Mouse (Mus musculus): ENCODE results near the gene Fbxl7.
A peak's percentile ranks its signal among the peaks of the same experiment; 100 is the strongest.

Fbxl7 gene

GRCm38 (mm10) chr15:26895251-26895711, at the start of gene Fbxl7:
Gene Fbxl7, minus strand, starts transcription at chr15:26895580.
- DNase-seq = peak; percentile 77

DNA sequence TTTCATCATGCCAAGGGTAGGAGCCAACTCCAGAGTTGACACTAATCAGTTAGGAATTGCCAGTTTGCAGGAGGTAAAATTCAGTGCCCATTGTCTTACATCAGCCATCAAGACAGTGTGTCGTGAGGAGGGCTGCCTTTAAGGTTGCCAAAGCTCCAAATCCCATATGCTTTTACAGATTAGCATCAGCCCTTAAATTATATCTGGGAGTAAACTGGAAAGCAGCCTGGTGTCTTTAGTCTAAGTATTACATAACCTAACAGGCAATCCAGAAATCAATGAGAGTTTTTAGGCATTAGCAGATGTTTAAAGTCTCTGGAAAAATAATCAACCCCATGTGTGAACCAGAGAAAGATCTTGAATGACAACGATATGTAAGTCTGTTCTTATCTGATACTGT, 26.6 kb upstream of the Fbxl7 start:
- DNase-seq = no peak

DNA sequence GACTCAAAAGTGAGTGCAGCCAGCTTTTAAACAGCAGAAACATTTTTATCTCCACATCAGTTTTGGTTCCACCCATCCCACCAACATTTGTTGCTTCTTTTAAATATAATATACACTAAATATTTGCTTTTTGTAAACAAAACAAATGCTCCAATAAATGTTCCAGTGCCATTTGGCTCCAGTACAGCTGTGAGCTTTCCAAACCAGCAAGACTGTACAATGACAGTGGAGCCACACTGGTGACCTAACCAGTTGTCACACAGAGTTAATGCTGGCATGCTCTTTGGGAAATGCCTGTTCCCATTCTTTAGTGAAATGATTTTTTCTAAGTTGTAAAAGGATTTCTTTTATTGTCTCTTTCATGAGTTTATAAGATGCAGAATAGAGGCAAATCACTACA, 18.0 kb upstream of the Fbxl7 start:
- DNase-seq = no peak

GRCm38 (mm10) chr15:26895761-26896160, 381 bp upstream of the Fbxl7 start:
- no peak for DNase-seq

- DNase-seq = peak; percentile 11
These were observed 565 bp downstream of the Fbxl7 start for GRCm38 (mm10) chr15:26894801-26895229.

DNA sequence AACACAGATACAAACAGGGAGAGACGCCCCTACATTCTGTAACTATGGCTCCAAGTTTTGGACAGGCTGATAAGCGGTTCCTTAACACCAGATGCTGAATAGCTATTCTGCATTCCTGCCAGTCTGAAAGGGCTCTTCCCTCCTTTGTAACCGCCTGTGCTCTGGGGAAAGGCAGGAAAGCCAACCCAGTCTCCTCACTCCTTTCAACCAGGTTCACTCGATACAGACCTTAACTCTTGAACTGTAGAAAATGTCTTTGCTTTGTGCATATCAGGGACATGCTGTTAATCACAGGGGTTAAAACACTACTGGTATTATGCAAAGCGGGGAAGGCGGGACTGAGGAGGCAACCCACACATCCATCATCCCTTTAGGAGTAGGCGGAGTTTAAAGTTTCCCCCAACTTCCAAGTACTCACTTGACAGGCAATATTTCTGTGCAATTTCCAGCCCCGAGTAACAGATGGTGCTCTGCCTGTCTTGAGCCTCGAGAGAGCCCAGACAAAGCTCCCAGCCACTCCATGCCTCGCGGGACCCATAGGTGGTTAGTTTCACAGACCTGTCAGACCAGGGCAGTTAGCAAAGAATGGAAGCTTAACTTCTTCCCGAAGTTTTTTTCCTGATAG, 1.2 kb downstream of the Fbxl7 start:
- DNase-seq = peak; percentile 33

- DNase-seq = no peak
These were observed 2.2 kb downstream of the Fbxl7 start for GRCm38 (mm10) chr15:26893136-26893535.

- no peak for DNase-seq
These were observed 5.4 kb downstream of the Fbxl7 start for GRCm38 (mm10) chr15:26889971-26890370.

DNA sequence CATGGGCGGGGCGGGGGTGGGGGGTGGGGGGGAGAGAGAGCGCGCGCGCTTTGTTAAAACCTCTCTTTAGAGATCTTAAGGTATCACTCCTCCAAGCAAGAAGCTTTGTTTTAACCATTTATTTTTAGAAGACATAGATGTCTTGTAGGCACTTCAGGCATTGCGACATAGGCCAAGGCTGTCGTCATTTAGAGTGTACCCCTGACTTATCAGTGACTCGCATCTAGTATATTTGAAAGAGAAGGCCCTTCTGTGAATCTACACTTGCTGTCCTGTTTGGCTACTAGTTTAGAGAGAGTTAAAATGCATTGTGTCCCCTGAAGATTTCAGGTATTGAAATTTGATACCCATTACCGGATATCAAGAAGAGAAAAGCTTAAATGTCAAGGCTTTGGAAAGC, 7.2 kb downstream of the Fbxl7 start:
- no peak for DNase-seq

GRCm38 (mm10) chr15:26885979-26886378, 9.4 kb downstream of the Fbxl7 start:
- no peak for DNase-seq

- DNase-seq = no peak
These were observed 15.0 kb downstream of the Fbxl7 start for GRCm38 (mm10) chr15:26880212-26880956.

GRCm38 (mm10) chr15:26875687-26876086, 19.7 kb downstream of the Fbxl7 start:
- DNase-seq = peak; percentile 56

- no peak for DNase-seq
These were observed 23.1 kb downstream of the Fbxl7 start for GRCm38 (mm10) chr15:26872234-26872633.

DNA sequence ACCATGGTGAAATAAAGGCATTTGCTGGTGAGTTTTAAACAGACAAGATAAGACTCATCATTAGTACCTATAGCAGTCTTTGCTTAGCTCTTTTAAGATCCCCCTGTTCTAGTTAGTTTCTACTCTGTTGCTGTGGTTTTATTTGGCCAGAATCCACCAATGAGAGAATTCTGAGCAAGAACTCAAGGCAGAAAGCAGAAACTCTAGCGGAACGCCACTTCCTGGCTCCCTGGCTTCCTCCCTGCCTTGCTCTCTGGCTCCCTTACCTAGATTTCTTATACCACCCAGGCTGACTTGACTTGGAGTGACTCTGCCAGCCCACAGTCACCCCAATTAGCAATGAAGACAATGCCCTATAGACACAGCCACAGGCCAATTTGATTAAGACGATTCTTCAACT, 26.2 kb downstream of the Fbxl7 start:
- no peak for DNase-seq

GRCm38 (mm10) chr15:26867521-26867920, 27.9 kb downstream of the Fbxl7 start:
- DNase-seq = peak; percentile 9

DNA sequence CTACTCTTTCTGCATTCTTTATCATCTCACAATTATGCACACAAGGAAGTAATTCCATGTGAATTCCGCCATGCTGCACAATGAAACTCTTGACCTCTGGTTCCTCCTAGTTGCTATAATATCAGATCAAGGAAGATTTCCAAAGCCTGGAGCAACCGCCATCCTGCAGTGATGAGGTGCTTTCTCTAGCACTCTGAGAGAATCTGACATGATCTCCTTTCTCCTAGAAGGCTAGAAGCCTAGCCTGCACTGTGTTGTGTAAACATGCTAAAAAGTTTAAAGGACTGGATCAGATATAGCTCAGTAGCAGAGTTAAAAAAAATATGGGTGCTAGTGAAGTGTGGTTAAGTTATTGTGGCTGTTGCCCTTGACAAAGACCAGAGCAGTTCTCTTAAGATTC, 33.2 kb downstream of the Fbxl7 start:
- no peak for DNase-seq

DNA sequence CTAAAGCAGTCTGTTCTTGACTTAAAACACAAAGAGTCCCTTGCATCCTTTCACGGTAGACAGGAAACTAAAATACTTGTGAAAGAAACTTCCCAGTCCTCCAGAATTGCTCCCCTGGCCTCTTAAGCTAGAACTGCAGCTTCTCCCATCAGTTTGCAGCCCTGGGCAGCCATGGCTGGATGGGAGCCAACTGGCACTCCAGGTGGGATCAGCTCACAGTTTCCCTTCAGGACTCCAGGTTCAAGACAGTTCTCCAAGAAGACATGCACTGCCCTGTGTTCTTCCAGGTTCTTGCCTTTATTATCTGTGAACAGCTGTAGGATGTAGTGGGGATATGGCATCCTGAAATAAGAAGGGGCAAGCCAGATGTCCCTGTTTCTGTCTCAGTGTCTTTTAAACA, 45.8 kb downstream of the Fbxl7 start:
- DNase-seq = no peak

DNA sequence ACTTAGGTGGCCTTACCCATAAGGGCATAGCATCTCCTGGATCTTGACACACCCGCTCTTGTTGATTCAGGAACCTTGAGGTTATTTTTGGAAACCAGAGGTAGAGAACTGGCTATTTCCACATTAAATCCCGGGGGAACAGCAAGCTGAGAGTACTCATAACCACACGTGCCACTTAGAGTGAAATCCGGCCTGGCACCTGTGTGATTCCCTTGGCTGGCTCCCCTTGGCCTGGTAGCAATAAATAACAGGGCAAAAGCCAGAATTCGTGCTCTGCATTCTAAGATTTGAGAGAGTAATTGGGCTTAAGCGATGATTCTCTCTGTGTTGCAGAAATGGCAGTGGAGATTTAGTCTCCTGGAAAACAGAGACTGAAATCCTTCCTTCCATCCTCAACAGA, 53.2 kb downstream of the Fbxl7 start:
- peak; percentile 38 for DNase-seq

GRCm38 (mm10) chr15:26838386-26838785, 57.0 kb downstream of the Fbxl7 start:
- no peak for DNase-seq

GRCm38 (mm10) chr15:26837200-26837599, 58.2 kb downstream of the Fbxl7 start:
- DNase-seq = no peak

DNA sequence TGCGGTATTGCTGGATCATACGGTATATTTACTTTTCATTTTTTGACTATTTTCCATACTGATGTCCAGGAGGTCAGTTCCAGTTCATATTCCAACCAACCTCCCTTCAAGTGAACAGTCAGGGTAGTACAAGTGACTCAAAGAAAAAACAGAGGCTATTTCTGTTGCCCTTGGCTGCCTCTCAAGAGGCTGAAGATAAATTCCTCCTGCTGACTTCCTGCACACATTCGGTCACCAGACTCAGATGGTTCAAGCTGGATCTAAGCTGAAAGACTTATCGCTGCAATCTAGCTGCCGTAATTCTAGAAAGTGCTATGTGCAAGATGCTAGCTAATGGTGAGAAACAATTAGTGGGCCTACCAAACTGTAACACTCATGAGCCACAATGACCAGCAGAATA, 61.0 kb downstream of the Fbxl7 start:
- DNase-seq = peak; percentile 27

GRCm38 (mm10) chr15:26831141-26831540, 64.2 kb downstream of the Fbxl7 start:
- no peak for DNase-seq

GRCm38 (mm10) chr15:26816931-26817330, 78.4 kb downstream of the Fbxl7 start:
- peak; percentile 12 for DNase-seq

GRCm38 (mm10) chr15:26812856-26813255, 82.5 kb downstream of the Fbxl7 start:
- DNase-seq = no peak

- peak; percentile 10 for DNase-seq
These were observed 85.8 kb downstream of the Fbxl7 start for GRCm38 (mm10) chr15:26809569-26809968.
